Mouse (Mus musculus): ENCODE measurements around the gene Podnl1.
A peak's percentile ranks its signal among the peaks of the same experiment; 100 is the strongest.

The Podnl1 gene

GRCm38 (mm10) chr8:84127202-84127901, 1.6 kb downstream of the Podnl1 start:
- peak; percentile 82 to 90 for DNase-seq (ENCODE audit: low spot score in 2 of 2)

GRCm38 (mm10) chr8:84128277-84128676, 2.5 kb downstream of the Podnl1 start:
- DNase-seq (ENCODE audit: low spot score in 2 of 2), result no peak

GRCm38 (mm10) chr8:84130806-84131205, 5.0 kb downstream of the Podnl1 start:
- DNase-seq (ENCODE audit: low spot score in 2 of 2), result no peak

GRCm38 (mm10) chr8:84132225-84132624, 6.4 kb downstream of the Podnl1 start:
- no peak for DNase-seq (ENCODE audit: low spot score in 2 of 2)

- DNase-seq (ENCODE audit: low spot score in 2 of 2), result no peak
Observed at GRCm38 (mm10) chr8:84137848-84138247, 12.1 kb downstream of the Podnl1 start.

- no peak for DNase-seq (ENCODE audit: low spot score in 2 of 2)
Observed at GRCm38 (mm10) chr8:84140838-84141237, 15.0 kb downstream of the Podnl1 start.

GRCm38 (mm10) chr8:84144636-84145245, 19.0 kb downstream of the Podnl1 start:
- DNase-seq (ENCODE audit: low spot score in 2 of 2), result no peak

GRCm38 (mm10) chr8:84147324-84147766, 21.6 kb downstream of the Podnl1 start:
- no peak for DNase-seq (ENCODE audit: low spot score in 2 of 2)

- DNase-seq (ENCODE audit: low spot score in 2 of 2), result peak; percentile 90 to 93
Observed at GRCm38 (mm10) chr8:84147769-84148530, 22.2 kb downstream of the Podnl1 start, which contains the start of the genes Cc2d1a and 4930432K21Rik. Cc2d1a (minus strand) TSS chr8:84147936. 4930432K21Rik (plus strand) TSS chr8:84148025.

- no peak for DNase-seq (ENCODE audit: low spot score in 2 of 2)
Observed at GRCm38 (mm10) chr8:84148531-84148850, 22.7 kb downstream of the Podnl1 start.

- no peak for DNase-seq (ENCODE audit: low spot score in 2 of 2)
Observed at GRCm38 (mm10) chr8:84149181-84149580, 23.4 kb downstream of the Podnl1 start.

GRCm38 (mm10) chr8:84157620-84158019, 31.8 kb downstream of the Podnl1 start:
- no peak for DNase-seq (ENCODE audit: low spot score in 2 of 2)

GRCm38 (mm10) chr8:84167696-84168095, 41.9 kb downstream of the Podnl1 start:
- DNase-seq (ENCODE audit: low spot score in 2 of 2), result no peak

- no peak for DNase-seq (ENCODE audit: low spot score in 2 of 2)
Observed at GRCm38 (mm10) chr8:84170096-84170495, 44.3 kb downstream of the Podnl1 start.

- peak; percentile 18 to 19 for DNase-seq (ENCODE audit: low spot score in 2 of 2)
Observed at GRCm38 (mm10) chr8:84173861-84174260, 48.1 kb downstream of the Podnl1 start.

- no peak for DNase-seq (ENCODE audit: low spot score in 2 of 2)
Observed at GRCm38 (mm10) chr8:84176560-84176959, 50.8 kb downstream of the Podnl1 start.

- no peak for DNase-seq (ENCODE audit: low spot score in 2 of 2)
Observed at GRCm38 (mm10) chr8:84177405-84177804, 51.6 kb downstream of the Podnl1 start.

- DNase-seq (ENCODE audit: low spot score in 2 of 2), result no peak
Observed at GRCm38 (mm10) chr8:84178592-84178991, 52.8 kb downstream of the Podnl1 start.

- no peak for DNase-seq (ENCODE audit: low spot score in 2 of 2)
Observed at GRCm38 (mm10) chr8:84179946-84180345, 54.2 kb downstream of the Podnl1 start.

- no peak for DNase-seq (ENCODE audit: low spot score in 2 of 2)
Observed at GRCm38 (mm10) chr8:84180530-84181190, 54.9 kb downstream of the Podnl1 start.

All from natural killer cell, adult 2 months (primary cell).